Mouse (Mus musculus) cerebellum, adult 2 months (tissue): ENCODE data around the gene Il5ra.

Source experiments
- CTCF ChIP-seq: fragments of 200-500 bp; IDR thresholded peaks from 2 replicates; pipeline ENCODE4 v1.5.1; 2011; ENCODE audit warnings: low read depth, mild to moderate bottlenecking, control low read depth, low read length, moderate library complexity, borderline replicate concordance; ENCODE audit not compliant: insufficient read depth
- POLR2A ChIP-seq: fragments of 200-500 bp; IDR thresholded peaks from 2 replicates; pipeline ENCODE4 v1.6.1; 2011; ENCODE audit warnings: low read length, control low read depth, borderline replicate concordance; ENCODE audit not compliant: insufficient read depth

DNA sequence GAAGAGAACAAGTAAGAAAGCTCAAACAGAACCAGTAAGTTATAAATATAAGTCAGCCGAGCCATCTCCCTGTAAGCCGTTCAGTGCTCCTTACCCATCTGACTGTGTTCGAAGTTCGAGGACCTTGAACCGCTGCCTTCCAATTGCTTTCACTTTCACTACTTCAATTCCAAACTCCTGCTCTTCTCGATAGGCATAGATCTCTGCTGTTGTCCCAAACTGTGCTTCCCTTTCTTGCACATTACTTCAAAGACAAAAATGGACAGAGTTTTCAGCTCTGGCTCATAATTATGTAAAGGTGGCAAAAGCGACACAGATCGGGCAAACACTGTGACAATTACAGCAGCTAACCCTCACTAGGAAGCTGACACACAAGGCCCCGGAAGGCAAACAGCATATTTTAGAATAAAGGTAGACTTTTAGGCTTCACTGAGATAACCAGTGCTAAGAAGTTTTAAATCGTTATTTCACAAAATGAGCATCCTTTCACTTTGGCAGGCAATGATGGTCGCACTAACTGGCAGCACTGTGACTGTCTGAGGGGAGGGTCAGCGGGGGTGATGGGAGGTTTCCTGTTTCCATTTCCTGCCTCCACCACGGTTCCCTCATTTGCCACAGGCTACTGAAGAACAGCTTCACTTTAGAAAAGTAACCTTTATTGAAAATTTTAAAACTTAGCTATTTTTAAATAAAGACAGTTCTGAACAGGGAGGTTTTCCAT is 45.4 kb upstream of the Il5ra start:
- no peak for TF ChIP-seq POLR2A
- no peak for TF ChIP-seq CTCF
